Mouse (Mus musculus) G1E (cell line): Measurements from ENCODE around the gene Adsl.

ENCODE experiments used
- CTCF ChIP-seq: IDR thresholded peaks from 2 replicates; pipeline ENCODE4 v1.5.1; 2012; ENCODE audit warnings: low read depth, low read length, inconsistent platforms, mixed read lengths
- GATA1 ChIP-seq: IDR thresholded peaks from 2 replicates; pipeline ENCODE4 v1.6.1; 2012; ENCODE audit warnings: borderline replicate concordance, low read length, inconsistent platforms, mixed read lengths
- GATA2 ChIP-seq: IDR thresholded peaks from 2 replicates; pipeline ENCODE4 v1.6.1; 2012; ENCODE audit warnings: low read depth, low read length, inconsistent platforms, borderline replicate concordance
- TAL1 ChIP-seq: conservative IDR thresholded peaks from 2 replicates; pipeline ENCODE4 v1.6.1; 2012; ENCODE audit warnings: low read depth, low read length, inconsistent platforms, mixed read lengths

- TF ChIP-seq CTCF = no peak
- no peak for TF ChIP-seq GATA2
- TF ChIP-seq TAL1 = no peak
- TF ChIP-seq GATA1 = no peak
These were observed 48.8 kb downstream of the Adsl start for GRCm38 (mm10) chr15:80997077-80997476.
